Mouse (Mus musculus) liver, embryonic 15.5 days (tissue): Measurements from ENCODE around the gene Pik3r5. TPM values are rescaled to one million over a fixed set of nuclear protein-coding genes. Genes with fewer than 3 reads are reported as not detected.

Experiments used
- ATAC-seq: fragments of 200-750 bp; cut with Nextera tagmentation; 2 replicates; pipeline ENCODE4 v1.8.0; 2017; ENCODE audit warnings: moderate number of reproducible peaks, mild to moderate bottlenecking, moderate library complexity; ENCODE audit not compliant: insufficient read depth
- H3K27ac ChIP-seq: fragments of 300-500 bp; sonication (generic); replicated peaks from 2 replicates; pipeline ENCODE4 v1.5.1; 2015; ENCODE audit warnings: mild to moderate bottlenecking, inconsistent platforms
- H3K27me3 ChIP-seq: fragments of 300-500 bp; sonication (generic); 2 replicates; pipeline ENCODE4 v1.6.1; 2015; ENCODE audit warnings: mild to moderate bottlenecking, inconsistent platforms
- H3K36me3 ChIP-seq: fragments of 300-500 bp; sonication (generic); replicated peaks from 2 replicates; pipeline ENCODE4 v1.6.1; 2015; ENCODE audit warnings: moderate library complexity, mild to moderate bottlenecking, inconsistent platforms
- H3K4me1 ChIP-seq: fragments of 300-500 bp; sonication (generic); replicated peaks from 2 replicates; pipeline ENCODE4 v1.6.1; 2015; ENCODE audit warnings: inconsistent platforms
- H3K4me2 ChIP-seq: fragments of 300-500 bp; sonication (generic); 2 replicates; pipeline ENCODE4 v1.6.1; 2015; ENCODE audit warnings: moderate library complexity, mild to moderate bottlenecking, inconsistent platforms
- H3K4me3 ChIP-seq: fragments of 300-500 bp; sonication (generic); replicated peaks from 2 replicates; pipeline ENCODE4 v1.5.1; 2015; ENCODE audit warnings: mild to moderate bottlenecking, inconsistent platforms
- H3K9ac ChIP-seq: fragments of 300-500 bp; sonication (generic); 2 replicates; pipeline ENCODE4 v1.6.1; 2015; ENCODE audit warnings: moderate library complexity, mild to moderate bottlenecking, inconsistent platforms
- H3K9me3 ChIP-seq: fragments of 300-500 bp; sonication (generic); replicated peaks from 2 replicates; pipeline ENCODE4 v1.6.1; 2016; ENCODE audit warnings: inconsistent platforms
- WGBS: fragments of 180-500 bp; shearing (Covaris S2); methylation state at CpG from one replicate; pipeline ENCODE4 v1.1.7; 2015; ENCODE audit warnings: mixed read lengths; ENCODE audit not compliant: insufficient replicate concordance; 5-methylcytosine and 5-hydroxymethylcytosine counted together
- polyA plus RNA-seq: library from polyadenylated mRNA; unstranded; fragments of >200 nt; fragmentation: Nextera tagmentation; extraction: Ambion mirVana; gene quantifications from 2 replicates; pipeline ENCODE4 v1.2.1, GENCODE M21; 2015

The Pik3r5 gene
- polyA plus RNA-seq, 1 experiment from 2014 or later, result 0.78 TPM

DNA sequence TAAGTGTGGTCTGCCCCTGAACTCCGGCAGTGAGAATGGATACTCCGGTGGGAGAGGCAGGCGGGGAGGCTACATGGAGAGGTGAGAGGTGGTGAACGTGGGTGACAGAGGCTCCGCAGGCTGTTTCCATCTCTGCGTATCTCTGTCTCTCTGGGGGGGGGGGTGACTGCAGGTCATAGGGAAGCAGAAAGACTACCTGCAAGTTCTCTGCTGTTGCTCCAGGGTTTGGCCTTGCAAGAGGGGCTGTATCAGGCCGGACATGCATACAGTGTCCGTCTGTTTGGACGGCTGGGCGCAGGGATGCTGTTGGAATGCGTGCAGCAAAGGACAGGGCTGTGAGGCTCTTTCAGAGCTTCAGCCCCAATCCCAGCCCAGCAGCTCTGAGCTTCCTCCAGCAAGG lies 73.0 kb downstream of the Pik3r5 start:
- WGBS, result 74% methylated on average over 11 of the region's 11 CpGs
- Histone ChIP-seq H3K4me2 (no peak overlapping the region), H3K27ac (no peak overlapping the region), H3K4me1 (peaks cover 7% of the 10 kb centered on the region), H3K27me3 (peaks cover 24% of the 10 kb centered on the region; the same call in 1 of the 2 replicates), H3K36me3 (no peaks in the 10 kb centered on the region), H3K9me3 (no peaks in the 10 kb centered on the region), H3K4me3 (no peak overlapping the region), H3K9ac (no peak overlapping the region)
- no peak for ATAC-seq

DNA sequence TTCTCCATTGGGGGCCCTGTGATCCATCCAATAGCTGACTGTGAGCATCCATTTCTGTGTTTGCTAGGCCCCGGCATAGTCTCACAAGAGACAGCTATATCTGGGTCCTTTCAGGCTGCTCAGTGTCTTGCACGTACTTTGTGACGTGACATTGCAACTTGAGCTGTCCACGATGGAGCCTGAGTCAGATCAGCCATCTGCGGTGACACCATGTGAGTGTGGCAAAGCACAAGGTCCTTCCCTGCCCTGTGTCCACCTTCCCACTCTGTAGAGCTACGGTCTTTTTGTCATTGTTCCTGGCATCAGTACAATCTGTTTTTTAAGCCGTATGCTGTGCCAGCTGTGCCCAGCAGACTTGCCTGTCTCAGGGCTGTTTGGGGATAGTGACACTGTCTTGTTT lies 75.3 kb downstream of the Pik3r5 start:
- Histone ChIP-seq H3K9ac (no peak overlapping the region), H3K27me3 (peaks cover 4% of the 10 kb centered on the region; the same call in 1 of the 2 replicates), H3K4me2 (no peak overlapping the region), H3K36me3 (no peaks in the 10 kb centered on the region), H3K9me3 (no peaks in the 10 kb centered on the region), H3K27ac (no peak overlapping the region), H3K4me3 (no peak overlapping the region), H3K4me1 (no peaks in the 10 kb centered on the region)
- ATAC-seq, result no peak
- WGBS, result 71% methylated on average over 7 of the region's 7 CpGs

- Histone ChIP-seq H3K27me3 (no peaks in the 10 kb centered on the region), H3K27ac (no peak overlapping the region), H3K9ac (no peak overlapping the region), H3K4me2 (no peak overlapping the region), H3K4me1 (no peaks in the 10 kb centered on the region), H3K9me3 (no peaks in the 10 kb centered on the region), H3K36me3 (no peaks in the 10 kb centered on the region), H3K4me3 (no peak overlapping the region)
- no peak for ATAC-seq
- WGBS, result 49% methylated on average over 5 of the region's 5 CpGs
These were observed 76.7 kb downstream of the Pik3r5 start for GRCm38 (mm10) chr11:68508619-68509018.

DNA sequence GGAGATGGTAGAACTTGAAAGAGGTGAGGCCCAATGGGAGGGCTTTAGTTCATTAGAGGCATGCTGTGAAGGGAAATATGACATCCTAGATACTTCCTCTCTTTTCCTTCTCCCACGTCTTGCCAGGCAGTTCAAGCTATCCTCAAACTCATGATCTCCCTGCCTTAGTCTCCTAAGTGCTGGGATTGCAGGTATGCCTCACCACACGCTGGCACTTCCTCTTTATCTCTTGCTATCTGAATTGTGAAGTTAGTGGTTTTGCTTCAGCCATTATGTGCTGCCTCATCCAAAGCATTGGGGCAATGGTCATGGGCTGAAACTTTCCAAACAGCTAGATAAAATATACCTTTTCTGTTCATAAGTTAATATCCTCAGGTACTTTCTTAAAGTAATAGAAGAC lies 77.3 kb downstream of the Pik3r5 start:
- no peak overlapping the region for H3K27ac ChIP-seq
- H3K9ac ChIP-seq, result no peak overlapping the region
- WGBS, result 19% methylated on average over 2 of the region's 2 CpGs
- no peaks in the 10 kb centered on the region for H3K4me1 ChIP-seq
- H3K36me3 ChIP-seq, result no peaks in the 10 kb centered on the region
- no peak for ATAC-seq
- H3K27me3 ChIP-seq, result no peaks in the 10 kb centered on the region
- H3K4me2 ChIP-seq, result no peak overlapping the region
- no peak overlapping the region for H3K4me3 ChIP-seq
- no peaks in the 10 kb centered on the region for H3K9me3 ChIP-seq

DNA sequence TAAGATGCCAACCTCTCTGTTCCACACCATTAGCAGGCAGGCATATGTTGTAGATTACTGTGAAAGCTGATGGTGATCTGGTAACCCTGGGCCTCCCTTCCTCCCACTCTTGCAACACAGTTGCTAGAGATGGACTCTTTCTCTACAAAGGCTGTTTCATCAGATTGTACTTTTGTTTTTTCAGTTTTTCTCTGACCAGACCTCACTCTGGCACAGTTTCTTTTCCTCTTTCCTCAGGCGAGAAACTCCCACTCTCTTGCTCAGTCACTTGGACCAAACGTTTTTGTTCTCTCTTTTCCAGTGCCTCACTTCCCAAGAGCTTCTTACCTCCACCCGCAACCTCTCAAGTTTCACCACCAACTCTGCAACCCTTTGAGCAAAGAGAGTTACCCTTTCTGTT lies 82.0 kb downstream of the Pik3r5 start:
- H3K4me2 ChIP-seq, result no peak overlapping the region
- 23% methylated on average over 3 of the region's 3 CpGs for WGBS
- no peak for ATAC-seq
- H3K27ac ChIP-seq, result no peak overlapping the region
- H3K36me3 ChIP-seq, result no peaks in the 10 kb centered on the region
- no peak overlapping the region for H3K9ac ChIP-seq
- no peaks in the 10 kb centered on the region for H3K9me3 ChIP-seq
- no peaks in the 10 kb centered on the region for H3K27me3 ChIP-seq
- H3K4me1 ChIP-seq, result no peaks in the 10 kb centered on the region
- H3K4me3 ChIP-seq, result no peak overlapping the region

DNA sequence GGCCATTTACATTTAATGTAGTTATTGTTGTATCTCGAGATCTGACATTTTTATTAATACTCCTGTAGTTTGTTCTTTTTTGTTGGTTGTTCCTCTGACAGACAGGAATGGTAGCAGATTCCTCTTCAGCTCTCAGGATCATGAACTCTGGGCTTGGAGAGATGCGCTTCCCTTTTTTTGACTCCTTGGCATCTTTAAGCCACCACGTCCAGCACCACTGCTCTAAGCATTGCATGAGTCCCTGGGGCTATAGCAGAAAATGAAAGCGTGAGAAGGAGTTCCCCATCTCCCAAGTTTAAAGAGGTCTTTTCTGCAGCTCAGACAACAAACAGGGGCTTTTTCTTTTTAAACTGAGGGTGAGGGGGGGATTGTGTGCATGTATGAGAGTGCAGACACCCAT lies 87.4 kb downstream of the Pik3r5 start:
- Histone ChIP-seq H3K4me2 (no peak overlapping the region), H3K36me3 (no peaks in the 10 kb centered on the region), H3K27me3 (no peaks in the 10 kb centered on the region), H3K4me3 (no peak overlapping the region), H3K9ac (no peak overlapping the region), H3K4me1 (no peaks in the 10 kb centered on the region), H3K9me3 (no peaks in the 10 kb centered on the region), H3K27ac (no peak overlapping the region)
- no peak for ATAC-seq
- WGBS, result 57% methylated on average over 4 of the region's 4 CpGs

DNA sequence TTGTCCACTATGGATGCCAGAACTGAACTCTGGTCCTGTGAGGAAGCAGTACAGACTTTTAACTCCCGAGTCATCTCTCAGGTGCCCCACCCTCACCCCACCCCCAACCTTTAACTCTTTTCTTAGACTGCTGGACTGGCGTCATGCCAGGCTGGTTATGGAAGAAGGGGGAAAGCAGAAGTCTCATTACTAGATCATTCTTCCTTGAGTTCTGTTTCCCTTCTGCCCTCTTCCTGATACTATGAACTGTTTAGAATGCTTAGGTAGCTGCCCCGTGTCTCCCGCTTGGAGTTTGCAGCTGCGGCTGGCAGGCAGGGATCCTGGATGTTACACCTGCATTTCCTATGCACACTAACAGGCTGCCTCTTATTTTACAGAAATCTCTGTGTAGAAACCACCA lies 87.9 kb downstream of the Pik3r5 start:
- no peaks in the 10 kb centered on the region for H3K4me1 ChIP-seq
- no peak overlapping the region for H3K4me3 ChIP-seq
- 51% methylated on average over 5 of the region's 5 CpGs for WGBS
- H3K9ac ChIP-seq, result no peak overlapping the region
- H3K9me3 ChIP-seq, result no peaks in the 10 kb centered on the region
- H3K27me3 ChIP-seq, result no peaks in the 10 kb centered on the region
- H3K27ac ChIP-seq, result no peak overlapping the region
- no peak for ATAC-seq
- H3K36me3 ChIP-seq, result no peaks in the 10 kb centered on the region
- H3K4me2 ChIP-seq, result no peak overlapping the region

- no peak for ATAC-seq
- Histone ChIP-seq H3K4me3 (no peak overlapping the region), H3K27me3 (no peaks in the 10 kb centered on the region), H3K4me1 (no peaks in the 10 kb centered on the region), H3K27ac (no peak overlapping the region), H3K4me2 (no peak overlapping the region), H3K36me3 (no peaks in the 10 kb centered on the region), H3K9ac (no peak overlapping the region), H3K9me3 (no peaks in the 10 kb centered on the region)
- 62% methylated on average over 2 of the region's 2 CpGs for WGBS
These were observed 88.5 kb downstream of the Pik3r5 start for GRCm38 (mm10) chr11:68520439-68520838.

DNA sequence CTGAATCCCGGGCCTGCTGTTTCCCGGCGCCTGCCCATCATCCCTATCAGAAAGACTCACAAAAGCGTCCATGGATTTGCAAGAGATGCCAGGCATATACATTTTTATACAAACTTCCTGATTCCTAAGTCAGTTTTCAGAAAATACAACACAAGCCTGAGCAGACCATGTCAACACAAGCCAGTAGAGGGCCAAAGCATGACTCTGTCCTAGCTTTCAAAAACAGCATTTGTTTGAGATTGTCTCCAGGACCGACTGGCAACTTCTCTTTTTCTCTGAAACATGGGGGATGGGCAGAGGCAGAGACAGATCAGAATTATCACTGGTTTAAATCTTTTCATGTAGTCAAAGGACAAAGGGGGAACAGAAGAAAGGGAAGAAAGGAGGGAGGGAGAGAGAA lies 89.4 kb downstream of the Pik3r5 start:
- Histone ChIP-seq H3K4me1 (no peaks in the 10 kb centered on the region), H3K27me3 (no peaks in the 10 kb centered on the region), H3K9me3 (no peaks in the 10 kb centered on the region), H3K36me3 (no peaks in the 10 kb centered on the region), H3K4me3 (no peak overlapping the region), H3K27ac (no peak overlapping the region), H3K9ac (no peak overlapping the region), H3K4me2 (no peak overlapping the region)
- no peak for ATAC-seq
- 46% methylated on average over 5 of the region's 5 CpGs for WGBS

- H3K4me2 ChIP-seq, result no peak overlapping the region
- no peak overlapping the region for H3K9ac ChIP-seq
- H3K9me3 ChIP-seq, result no peaks in the 10 kb centered on the region
- no peaks in the 10 kb centered on the region for H3K27me3 ChIP-seq
- no peak overlapping the region for H3K27ac ChIP-seq
- no peak for ATAC-seq
- no peaks in the 10 kb centered on the region for H3K36me3 ChIP-seq
- WGBS, result 59% methylated on average over 4 of the region's 4 CpGs
- no peak overlapping the region for H3K4me3 ChIP-seq
- no peaks in the 10 kb centered on the region for H3K4me1 ChIP-seq
These were observed 94.5 kb downstream of the Pik3r5 start for GRCm38 (mm10) chr11:68526441-68526840.

GRCm38 (mm10) chr11:68531066-68531806 lies 99.3 kb downstream of the Pik3r5 start:
- 56% methylated on average over 16 of the region's 16 CpGs for WGBS
- ATAC-seq, result no peak
- H3K4me2 ChIP-seq, result no peak overlapping the region
- H3K4me3 ChIP-seq, result no peak overlapping the region
- H3K36me3 ChIP-seq, result no peaks in the 10 kb centered on the region
- no peaks in the 10 kb centered on the region for H3K27me3 ChIP-seq
- no peak overlapping the region for H3K9ac ChIP-seq
- no peaks in the 10 kb centered on the region for H3K4me1 ChIP-seq
- no peak overlapping the region for H3K27ac ChIP-seq
- H3K9me3 ChIP-seq, result no peaks in the 10 kb centered on the region

- ATAC-seq, result no peak
- WGBS, result 60% methylated on average over 11 of the region's 11 CpGs
These were observed 100.1 kb downstream of the Pik3r5 start for GRCm38 (mm10) chr11:68531941-68532535.

More at GRCm38 (mm10) chr11:68531941-68532535, 100.1 kb downstream of the Pik3r5 start:
- Histone ChIP-seq H3K27ac (no peak overlapping the region), H3K4me3 (no peak overlapping the region), H3K4me1 (no peaks in the 10 kb centered on the region), H3K9me3 (no peaks in the 10 kb centered on the region), H3K36me3 (no peaks in the 10 kb centered on the region), H3K4me2 (no peak overlapping the region), H3K27me3 (no peaks in the 10 kb centered on the region), H3K9ac (no peak overlapping the region)
